Mouse (Mus musculus) right cerebral cortex, adult 18-20 months (tissue): Measurements from ENCODE around the gene Rorc.

ENCODE experiments used
- DNase-seq: peaks from one replicate; pipeline ENCODE4 v3.0.0; 2022; ENCODE audit warnings: mixed read lengths

Gene Rorc

DNA sequence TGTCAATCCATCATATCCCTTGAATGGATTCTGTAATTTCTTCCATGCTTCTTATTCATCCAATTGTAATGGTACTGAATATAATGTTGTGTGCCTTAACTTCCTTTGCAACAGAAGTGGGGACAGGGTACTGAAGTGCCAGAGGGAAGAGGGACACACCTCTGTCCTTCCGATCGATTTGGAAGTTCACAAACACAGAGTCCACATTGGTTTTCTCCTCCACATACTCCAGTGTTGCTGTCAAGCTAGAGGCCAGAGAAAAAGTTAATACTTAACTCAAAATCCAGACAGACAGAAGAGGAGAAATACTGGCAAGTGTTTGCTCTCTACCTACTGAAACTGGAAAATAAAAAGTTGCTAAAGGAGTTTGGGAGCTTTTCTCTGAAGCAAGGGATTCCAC is 61.7 kb downstream of the Rorc start:
- no peak for DNase-seq

DNA sequence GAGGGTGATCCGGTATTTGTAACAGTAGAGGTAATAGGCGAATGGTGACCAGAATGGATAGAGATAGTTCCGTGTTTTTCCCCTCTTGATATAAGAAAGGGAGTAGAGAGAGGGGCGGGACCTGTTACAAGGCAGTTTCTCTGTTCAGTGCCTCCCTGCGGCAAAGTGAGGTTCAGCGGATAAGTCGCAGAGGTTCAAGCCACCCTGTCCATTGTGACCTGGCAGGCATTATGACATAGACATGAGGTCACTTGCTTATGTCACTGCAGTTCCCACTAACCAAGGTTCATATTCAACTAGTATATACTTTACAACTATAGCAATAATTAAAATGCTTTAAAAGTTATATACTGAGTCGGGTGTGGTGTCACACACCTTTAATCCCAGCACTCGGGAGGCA is 63.8 kb downstream of the Rorc start:
- DNase-seq, result no peak

DNA sequence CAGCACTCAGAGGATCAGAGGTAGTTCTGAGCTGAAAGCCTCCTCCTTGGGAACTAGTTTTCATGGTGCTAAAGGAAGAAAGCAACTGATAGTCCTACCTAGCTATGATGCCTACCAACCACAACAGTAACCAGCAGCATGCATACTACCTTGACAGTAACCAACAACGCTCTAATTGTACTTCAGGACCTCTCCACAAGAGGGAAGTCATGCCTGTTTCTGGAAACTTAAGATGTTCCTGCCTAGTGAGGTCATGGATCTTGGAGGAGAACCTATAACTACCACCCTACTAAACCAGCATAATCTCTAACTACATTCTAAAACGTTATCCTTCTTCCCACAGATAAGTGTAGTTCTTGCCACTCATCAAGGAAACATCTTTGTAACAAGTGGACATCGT is 68.6 kb downstream of the Rorc start:
- no peak for DNase-seq

DNA sequence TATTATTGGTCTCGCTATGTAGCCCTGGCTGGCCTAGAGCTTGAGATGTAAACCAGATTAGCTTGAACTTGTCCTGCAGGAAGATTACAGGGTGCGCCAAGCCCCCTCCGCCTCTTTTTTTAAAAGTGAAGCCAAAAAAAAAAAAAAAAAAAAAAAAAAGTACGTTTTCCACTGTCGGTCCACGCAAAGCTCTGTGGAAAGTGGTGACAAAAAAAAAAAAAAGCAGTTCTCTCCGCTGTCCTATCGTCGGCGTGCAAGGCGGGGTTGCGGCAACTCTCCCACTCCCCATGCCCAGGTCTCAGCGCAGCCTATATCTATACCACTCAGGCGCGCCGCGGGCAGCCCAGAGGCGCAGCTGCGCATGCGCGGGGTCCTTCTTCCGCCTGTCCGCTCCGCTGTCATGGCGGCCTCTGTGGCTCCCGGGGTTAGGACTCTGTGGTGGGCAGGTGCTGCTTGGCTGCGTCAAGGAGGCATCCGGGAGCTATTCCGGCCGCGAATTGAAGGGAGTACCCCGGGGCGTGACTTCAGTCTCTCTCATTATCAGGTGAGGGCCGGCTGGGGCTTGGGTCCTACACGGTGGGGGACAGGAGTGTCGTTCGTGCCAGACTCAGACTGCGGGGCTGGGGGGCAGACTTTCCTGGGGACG is 70.5 kb downstream of the Rorc start, which contains the start of gene Mrpl9:
Gene Mrpl9, plus strand, starts transcription at position 368 of the 646 bp plus-strand sequence.
- peak; percentile 95 for DNase-seq

DNA sequence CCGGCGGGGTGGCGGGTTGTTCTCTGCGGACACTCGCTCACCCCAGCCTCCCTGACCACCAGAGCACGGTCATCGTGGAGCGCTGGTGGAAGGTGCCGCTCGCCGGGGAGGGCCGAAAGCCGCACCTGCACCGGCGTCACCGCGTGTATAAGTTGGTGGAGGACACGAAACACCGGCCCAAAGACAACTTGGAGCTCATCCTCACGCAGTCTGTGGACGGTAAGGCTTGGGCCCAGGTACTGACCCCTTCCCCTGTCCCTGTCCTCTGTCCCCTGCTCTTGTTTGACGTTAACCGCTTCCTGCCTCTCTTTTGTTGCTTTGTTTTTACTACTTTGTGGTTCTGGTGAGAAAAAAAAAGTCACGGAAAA is 71.0 kb downstream of the Rorc start, which contains the start of gene Oaz3:
Gene Oaz3, minus strand, starts transcription at position 319 of the 368 bp plus-strand sequence.
- no peak for DNase-seq
